In genomic region chr8:13665944-13666343, GRCm38 (mm10) we compare ENCODE assay signal across 17 mouse cellular contexts. TPM values are rescaled to one million over a fixed set of nuclear protein-coding genes. Genes with fewer than 3 reads are reported as not detected.
DNase-seq lines count a peak whose midpoint lies in the region; ATAC-seq and TF ChIP-seq lines count a peak whose summit lies in the region.
"Had no signal": no experiment of that assay in that cellular context is flagged by ENCODE, and none has a peak within 500 bp of the region (broad histone marks: within the 10 kb centered on the region; RNA-seq: fewer than 3 reads in every experiment).

No protein-coding gene starts in this region.

- no peak for TF ChIP-seq CTCF in gastrocnemius, adult 2 months (IDR thresholded peaks at IDR 0.05)
- TF ChIP-seq CTCF in lung, postnatal 0 days (IDR thresholded peaks at IDR 0.05), result no peak
- TF ChIP-seq CTCF in lung, adult 2 months (IDR thresholded peaks at IDR 0.05; ENCODE audit: insufficient read depth, low read length), result no peak

- H3K36me3 ChIP-seq in lung, postnatal 0 days (ENCODE audit: insufficient read depth, low read length), result no peaks in the 10 kb centered on the region
- H3K36me3 ChIP-seq in stomach, embryonic 16.5 days (ENCODE audit: control insufficient read depth, insufficient read depth, low read length), result no peaks in the 10 kb centered on the region; the same call in 1 of the 2 replicates
- H3K36me3 ChIP-seq: forebrain, embryonic 15.5 days; hindbrain, embryonic 13.5 days; midbrain, embryonic 10.5 days had no signal

- ATAC-seq in lung, postnatal 0 days, result peak; percentile 52
- no peak for ATAC-seq in stomach, embryonic 16.5 days (ENCODE audit: insufficient read depth, low FRiP score)
- ATAC-seq in activated CD4-positive, CD25-positive, alpha-beta regulatory T cell, adult 4 months, result no peak
- ATAC-seq: forebrain, embryonic 15.5 days had no signal

- no peaks in the 10 kb centered on the region for H3K27me3 ChIP-seq in lung, postnatal 0 days (replicated peaks; ENCODE audit: insufficient read depth, low read length)
- H3K27me3 ChIP-seq in stomach, embryonic 16.5 days (ENCODE audit: control insufficient read depth, insufficient read depth, low read length), result no peaks in the 10 kb centered on the region
- H3K27me3 ChIP-seq: forebrain, embryonic 15.5 days; hindbrain, embryonic 13.5 days had no signal

- H3K4me3 ChIP-seq in gastrocnemius, adult 2 months, result peak overlapping the region; percentile 1; the same call in 1 of the 2 replicates
- no peak overlapping the region for H3K4me3 ChIP-seq in lung, postnatal 0 days (ENCODE audit: low read depth, low read length)
- no peak overlapping the region for H3K4me3 ChIP-seq in lung, adult 2 months (replicated peaks; ENCODE audit: extremely low read depth, low read depth, low read length)
- H3K4me3 ChIP-seq in stomach, embryonic 16.5 days (replicated peaks; ENCODE audit: low read length), result no peak overlapping the region
- H3K4me3 ChIP-seq: forebrain, embryonic 15.5 days; hindbrain, embryonic 13.5 days; midbrain, embryonic 10.5 days had no signal

- H3K9me3 ChIP-seq in lung, postnatal 0 days (ENCODE audit: low read length), result no peaks in the 10 kb centered on the region
- no peaks in the 10 kb centered on the region for H3K9me3 ChIP-seq in stomach, embryonic 16.5 days (replicated peaks; ENCODE audit: control insufficient read depth, low read length)
- H3K9me3 ChIP-seq: forebrain, embryonic 15.5 days; hindbrain, embryonic 13.5 days; midbrain, embryonic 10.5 days had no signal

- peaks cover 5% of the 10 kb centered on the region; the same call in 1 of the 2 replicates for H3K4me1 ChIP-seq in lung, postnatal 0 days (ENCODE audit: insufficient read depth, low read depth, low read length)
- H3K4me1 ChIP-seq in lung, adult 2 months (ENCODE audit: control insufficient read depth, insufficient read depth, low read length), result peaks cover 27% of the 10 kb centered on the region
- peaks cover 36% of the 10 kb centered on the region for H3K4me1 ChIP-seq in stomach, embryonic 16.5 days (ENCODE audit: control insufficient read depth, insufficient read depth, low read length)
- H3K4me1 ChIP-seq: forebrain, embryonic 15.5 days had no signal

- intact Hi-C loops in gastrocnemius, adult 2 months (cut with DNase I), result loop anchor here (2.0 kb wide), 1 partner anchor 15 kb away; no protein-coding TSS in a partner anchor

- no peak for TF ChIP-seq EP300 in lung, postnatal 0 days (IDR thresholded peaks at IDR 0.05)

- 31% methylated on average over 8 of the region's 8 CpGs for WGBS in lung, postnatal 0 days
- WGBS in lung, adult 2 months, result 46% methylated on average over 8 of the region's 8 CpGs
- WGBS in stomach, embryonic 16.5 days, result 54% methylated on average over 8 of the region's 8 CpGs

- no peak overlapping the region for H3K9ac ChIP-seq in lung, postnatal 0 days (replicated peaks; ENCODE audit: low read depth)
- peak overlapping the region; percentile 5; the same call in 1 of the 2 replicates for H3K9ac ChIP-seq in stomach, embryonic 16.5 days (ENCODE audit: low read length)
- H3K9ac ChIP-seq: forebrain, embryonic 15.5 days; hindbrain, embryonic 13.5 days had no signal

- no peak overlapping the region for H3K4me2 ChIP-seq in lung, postnatal 0 days (replicated peaks; ENCODE audit: low read depth, low read length)
- no peak overlapping the region for H3K4me2 ChIP-seq in stomach, embryonic 16.5 days (ENCODE audit: low read depth, low read length)
- H3K4me2 ChIP-seq: forebrain, embryonic 15.5 days; hindbrain, embryonic 13.5 days had no signal

- no peak for DNase-seq in gastrocnemius, adult 2 months
- DNase-seq in gastrocnemius, adult 8-10 months (ENCODE audit: low spot score in 2 of 2), result no peak
- DNase-seq in lung, postnatal 0 days (ENCODE audit: low spot score), result peak; percentile 71
- no peak for DNase-seq in lung, adult 2 months
- peak; percentile 39 for DNase-seq in heart, postnatal 4 days
- DNase-seq in spleen, postnatal 36 days (ENCODE audit: low spot score in 2 of 2), result no peak
- DNase-seq: cerebellum, adult 8-10 months; gastrocnemius, postnatal 25 days; kidney, adult 11 months; thymus, adult 2 months had no signal

- H3K27ac ChIP-seq in gastrocnemius, adult 2 months, result peak overlapping the region; percentile 98
- peak overlapping the region; percentile 40; the same call in 1 of the 2 replicates for H3K27ac ChIP-seq in lung, postnatal 0 days (ENCODE audit: low read length)
- 0 out of 2 replicates have a peak overlapping the region, but pooled peaks have one; percentile 2 for H3K27ac ChIP-seq in stomach, embryonic 16.5 days (ENCODE audit: low read length)
- H3K27ac ChIP-seq: forebrain, embryonic 15.5 days; hindbrain, embryonic 13.5 days; midbrain, embryonic 10.5 days had no signal

- TF ChIP-seq POLR2A in lung, adult 2 months (IDR thresholded peaks at IDR 0.05; ENCODE audit: borderline replicate concordance, extremely low read depth, low read depth, low read length), result no peak

RNA-seq across cellular contexts. Expression of gene Rasa3, which starts 11.5 kb away (rescaled TPM):
- 10 to 100 TPM in 1 of 2 experiments, 1 to 10 TPM in 1; 5.9 to 10.5 TPM for total RNA-seq in gastrocnemius, adult 2 months (2021)
- total RNA-seq in gastrocnemius, adult 8-10 months (2022), result 1 to 10 TPM; 5.0 to 6.9 (median 6.2) TPM
- polyA plus RNA-seq in lung, postnatal 0 days (2015; fragmentation: Nextera tagmentation; extraction: Ambion mirVana), result 28.5 and 28.6 TPM in 2 replicates
- 37.1 and 43.5 TPM in 2 replicates for polyA plus RNA-seq in lung, adult 2 months (2012; rRNA removed)
- total RNA-seq in heart, postnatal 4 days (2021), result 10 to 100 TPM; 27.4 to 31.1 TPM
- polyA plus RNA-seq in stomach, embryonic 16.5 days (2015; fragmentation: Nextera tagmentation; extraction: Ambion mirVana), result 30.9 and 35.5 TPM in 2 replicates
- 100 to 1,000 TPM in 1 of 2 experiments, 10 to 100 TPM in 1; 89.4 to 115 TPM for polyA plus RNA-seq in activated CD4-positive, CD25-positive, alpha-beta regulatory T cell, adult 4 months (2017; shearing (Covaris generic))

RNA-seq across cellular contexts. Expression of gene Cfap97d2, which starts 39.7 kb away (rescaled TPM):
- total RNA-seq in gastrocnemius, adult 2 months (2021), result not detected
- total RNA-seq in gastrocnemius, adult 8-10 months (2022), result not detected
- polyA plus RNA-seq in lung, postnatal 0 days (2015; fragmentation: Nextera tagmentation; extraction: Ambion mirVana), result 0.81 and 1.1 TPM in 2 replicates
- polyA plus RNA-seq in lung, adult 2 months (2012; rRNA removed), result 1.7 and 2.5 TPM in 2 replicates
- total RNA-seq in heart, postnatal 4 days (2021), result not detected
- 0.05 and 0.42 TPM in 2 replicates for polyA plus RNA-seq in stomach, embryonic 16.5 days (2015; fragmentation: Nextera tagmentation; extraction: Ambion mirVana)
- polyA plus RNA-seq in activated CD4-positive, CD25-positive, alpha-beta regulatory T cell, adult 4 months (2017; shearing (Covaris generic)), result not detected
- total RNA-seq: ES-E14; gastrocnemius, postnatal 25 days had no signal
- polyA plus RNA-seq: C2C12; thymus, adult 2 months had no signal

Comparison
In these comparisons a context has a peak if more than half of its experiments do, and no peak if none do; other contexts are left out.
1. DNase-seq: peak in lung, postnatal 0 days (single experiment) and heart, postnatal 4 days (single experiment); none in gastrocnemius, adult 2 months (single experiment), gastrocnemius, adult 8-10 months (0 of 2), lung, adult 2 months (single experiment) and spleen, postnatal 36 days (0 of 2).
2. H3K27ac ChIP-seq: peak in every context shown above with its lines; median percentile 98 in gastrocnemius, adult 2 months; 40 in lung, postnatal 0 days; 2 in stomach, embryonic 16.5 days.